Mouse (Mus musculus): Measurements from ENCODE around the gene Ccdc187. TPM values are rescaled to one million over a fixed set of nuclear protein-coding genes. Genes with fewer than 3 reads are reported as not detected.

The Ccdc187 gene
- polyA plus RNA-seq, 1 experiment from 2014 or later = not detected

DNA sequence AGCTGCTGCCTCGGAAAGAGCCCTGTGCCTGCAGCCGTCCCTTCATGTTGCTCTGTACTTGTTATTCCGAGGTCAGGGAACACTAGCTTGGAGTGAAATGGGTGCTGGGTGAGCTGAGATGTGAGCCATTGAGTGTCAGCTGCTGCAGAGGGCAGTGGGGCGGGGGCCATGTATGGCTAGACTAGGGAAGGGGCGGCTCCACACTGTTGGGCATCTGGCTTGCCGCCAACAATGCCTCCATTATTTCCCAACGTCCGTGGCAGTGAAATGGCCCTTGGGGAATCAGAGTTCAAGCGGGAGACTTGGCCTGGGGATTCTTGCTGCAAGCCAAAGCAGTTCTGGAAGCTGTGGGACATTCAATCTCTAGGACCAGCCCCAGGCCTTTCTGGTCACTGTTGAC lies 86.8 kb downstream of the Ccdc187 start:
- H3K36me3 ChIP-seq (ENCODE audit: control insufficient read depth, insufficient read depth, low read length) = peaks cover 17% of the 10 kb centered on the region
- no peak overlapping the region for H3K27ac ChIP-seq (ENCODE audit: low read depth, low read length)
- DNase-seq (ENCODE audit: low spot score) (no peak), ATAC-seq (replicated peaks; ENCODE audit: low FRiP score) (no peak)
- no peaks in the 10 kb centered on the region for H3K9me3 ChIP-seq (ENCODE audit: control insufficient read depth, low read length)
- H3K27me3 ChIP-seq (replicated peaks; ENCODE audit: control insufficient read depth, insufficient read depth, low read length) = peaks cover 55% of the 10 kb centered on the region
- no peak overlapping the region for H3K9ac ChIP-seq (ENCODE audit: low read depth, low read length)
- no peak overlapping the region for H3K4me3 ChIP-seq (ENCODE audit: low read depth, low read length)
- no peaks in the 10 kb centered on the region; the same call in 1 of the 2 replicates for H3K4me1 ChIP-seq (replicated peaks; ENCODE audit: control insufficient read depth, insufficient read depth, low read length)
- WGBS = 18% methylated on average over 9 of the region's 9 CpGs
- no peak overlapping the region for H3K4me2 ChIP-seq

DNA sequence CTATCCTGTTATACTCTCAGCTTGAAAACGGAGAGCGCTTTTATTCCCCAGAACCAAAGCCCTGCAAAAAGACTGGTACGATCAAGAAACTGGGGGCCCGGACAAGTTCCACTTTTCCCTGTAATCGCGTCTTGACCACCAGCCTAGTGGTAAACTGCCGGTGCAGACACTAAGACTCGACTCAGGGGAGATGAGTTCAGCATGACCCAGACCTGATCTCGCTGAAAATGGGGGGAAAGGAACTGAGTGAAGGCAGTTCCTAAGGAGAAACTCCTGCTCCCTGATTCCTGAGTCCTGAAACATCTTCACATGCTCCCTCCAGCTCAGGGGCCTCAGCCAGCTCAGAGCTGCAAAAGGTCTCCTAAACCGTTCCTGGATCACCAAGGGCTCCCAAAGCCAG lies 88.6 kb downstream of the Ccdc187 start:
- peaks cover 73% of the 10 kb centered on the region for H3K27me3 ChIP-seq (replicated peaks; ENCODE audit: control insufficient read depth, insufficient read depth, low read length)
- no peaks in the 10 kb centered on the region for H3K9me3 ChIP-seq (ENCODE audit: control insufficient read depth, low read length)
- no peak overlapping the region for H3K4me2 ChIP-seq
- WGBS = 16% methylated on average over 10 of the region's 10 CpGs
- H3K27ac ChIP-seq (ENCODE audit: low read depth, low read length) = no peak overlapping the region
- DNase-seq (ENCODE audit: low spot score) (no peak), ATAC-seq (replicated peaks; ENCODE audit: low FRiP score) (no peak)
- no peaks in the 10 kb centered on the region; the same call in 1 of the 2 replicates for H3K4me1 ChIP-seq (replicated peaks; ENCODE audit: control insufficient read depth, insufficient read depth, low read length)
- H3K9ac ChIP-seq (ENCODE audit: low read depth, low read length) = no peak overlapping the region
- peaks cover 6% of the 10 kb centered on the region for H3K36me3 ChIP-seq (ENCODE audit: control insufficient read depth, insufficient read depth, low read length)
- no peak overlapping the region for H3K4me3 ChIP-seq (ENCODE audit: low read depth, low read length)

DNA sequence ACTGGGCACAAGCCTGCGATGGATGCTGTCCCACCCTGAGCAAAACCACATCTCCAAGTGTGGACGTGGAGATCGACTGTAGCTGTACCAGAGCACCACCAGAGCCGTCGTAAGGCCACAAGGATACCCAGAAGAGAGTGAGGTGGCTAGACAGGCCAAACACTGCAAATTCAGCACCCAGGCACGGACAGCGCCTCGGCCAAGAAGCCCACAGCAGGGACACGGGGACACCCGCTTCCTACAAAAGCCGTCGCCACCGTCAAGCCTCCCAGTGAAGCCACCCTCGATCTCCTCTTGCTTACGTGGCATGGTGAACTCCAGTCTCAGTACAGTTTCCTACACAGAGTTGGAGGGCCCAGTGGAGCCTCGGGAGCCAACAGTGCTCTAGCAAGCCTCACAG lies 89.2 kb downstream of the Ccdc187 start:
- Histone ChIP-seq H3K9ac (ENCODE audit: low read depth, low read length) (no peak overlapping the region), H3K4me1 (replicated peaks; ENCODE audit: control insufficient read depth, insufficient read depth, low read length) (no peaks in the 10 kb centered on the region; the same call in 1 of the 2 replicates), H3K4me2 (no peak overlapping the region), H3K4me3 (ENCODE audit: low read depth, low read length) (no peak overlapping the region), H3K27ac (ENCODE audit: low read depth, low read length) (no peak overlapping the region), H3K9me3 (ENCODE audit: control insufficient read depth, low read length) (no peaks in the 10 kb centered on the region), H3K36me3 (ENCODE audit: control insufficient read depth, insufficient read depth, low read length) (no peaks in the 10 kb centered on the region), H3K27me3 (replicated peaks; ENCODE audit: control insufficient read depth, insufficient read depth, low read length) (peaks cover 79% of the 10 kb centered on the region)
- ATAC-seq (replicated peaks; ENCODE audit: low FRiP score) (no peak), DNase-seq (ENCODE audit: low spot score) (peak; percentile 66)
- WGBS = 4% methylated on average over 16 of the region's 16 CpGs

DNA sequence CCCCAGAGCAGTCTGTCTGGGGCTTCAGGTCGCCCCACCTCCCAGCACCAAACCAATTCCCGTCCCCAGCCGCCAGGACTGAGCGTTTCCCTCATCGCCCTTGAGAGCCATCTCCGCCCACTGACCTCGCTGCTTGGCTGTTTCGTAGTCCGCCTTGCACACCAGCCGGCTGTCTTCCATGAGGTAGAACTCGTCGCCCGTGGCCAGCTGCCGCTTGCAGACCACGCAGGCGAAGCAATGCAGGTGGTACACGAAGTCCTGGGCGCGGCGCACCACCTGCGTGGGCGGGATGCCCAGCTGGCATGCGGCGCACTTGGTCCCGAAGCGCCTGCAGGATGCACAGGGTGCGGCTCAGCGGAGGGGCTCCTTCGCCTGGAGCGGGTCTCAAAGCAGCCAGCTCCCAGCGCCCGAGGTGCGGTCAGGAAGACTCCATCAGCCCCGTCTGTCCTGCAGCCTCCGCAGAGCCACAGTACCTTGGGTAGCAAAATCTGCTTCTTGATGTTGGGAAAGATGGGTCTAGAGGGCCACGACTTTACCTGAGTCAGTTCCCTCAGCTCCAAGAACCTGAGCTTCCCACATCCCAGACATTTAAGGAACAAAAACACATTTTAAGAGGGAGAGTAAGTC lies 91.4 kb downstream of the Ccdc187 start:
- ATAC-seq (replicated peaks; ENCODE audit: low FRiP score) (no peak), DNase-seq (ENCODE audit: low spot score) (no peak)
- peaks cover 100% of the 10 kb centered on the region for H3K27me3 ChIP-seq (replicated peaks; ENCODE audit: control insufficient read depth, insufficient read depth, low read length)
- H3K27ac ChIP-seq (ENCODE audit: low read depth, low read length) = no peak overlapping the region
- H3K9ac ChIP-seq (ENCODE audit: low read depth, low read length) = no peak overlapping the region
- H3K4me3 ChIP-seq (ENCODE audit: low read depth, low read length) = 0 out of 2 replicates have a peak overlapping the region, but pooled peaks have one; percentile 4
- WGBS = 4% methylated on average over 36 of the region's 36 CpGs
- H3K36me3 ChIP-seq (ENCODE audit: control insufficient read depth, insufficient read depth, low read length) = no peaks in the 10 kb centered on the region
- no peaks in the 10 kb centered on the region for H3K4me1 ChIP-seq (replicated peaks; ENCODE audit: control insufficient read depth, insufficient read depth, low read length)
- no peak overlapping the region for H3K4me2 ChIP-seq
- no peaks in the 10 kb centered on the region for H3K9me3 ChIP-seq (ENCODE audit: control insufficient read depth, low read length)

DNA sequence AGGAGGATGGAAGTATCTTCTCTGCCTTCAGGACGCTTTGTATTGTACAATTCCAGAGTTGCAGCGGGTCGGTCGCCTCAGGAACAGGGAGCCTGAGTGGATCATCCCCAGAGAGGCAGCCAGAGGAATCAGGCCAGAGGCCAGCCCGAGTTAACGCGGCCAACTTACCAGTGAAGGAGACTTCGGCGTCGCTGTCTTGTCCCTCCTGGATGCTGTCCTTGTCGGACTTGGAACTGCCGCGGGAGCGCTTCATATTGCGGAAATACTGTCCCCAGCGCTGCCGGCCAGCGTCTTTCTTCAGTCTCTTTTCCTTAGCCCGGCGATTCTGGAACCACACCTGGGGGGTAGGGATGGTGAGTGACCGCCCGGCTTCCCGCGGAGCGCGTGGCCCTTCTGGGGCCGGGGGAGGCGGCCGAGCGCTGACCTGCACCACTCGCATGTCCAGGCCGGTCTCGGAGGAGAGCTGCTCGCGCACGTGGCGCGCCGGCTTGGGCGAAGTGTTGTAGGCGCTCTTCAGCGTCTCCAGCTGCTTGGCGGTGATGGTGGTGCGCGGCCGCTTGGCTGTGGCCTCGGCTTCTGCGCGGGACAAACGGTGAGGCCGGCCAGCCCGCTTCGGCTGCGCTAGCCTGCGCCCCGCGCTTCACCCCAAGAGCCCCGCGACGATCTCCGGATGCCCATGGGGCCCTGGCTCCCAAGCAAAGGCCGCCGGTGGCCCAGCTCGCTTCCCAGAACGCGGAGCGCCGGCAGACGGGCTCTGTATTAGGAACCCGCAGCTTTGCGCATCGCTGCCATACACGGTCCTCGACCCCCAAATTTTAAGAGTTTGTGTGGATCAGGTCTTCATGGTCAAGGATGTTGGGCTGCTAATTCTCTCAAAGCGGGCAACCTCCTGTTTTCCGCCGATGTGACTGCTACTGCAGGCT lies 92.2 kb downstream of the Ccdc187 start:
- ATAC-seq (replicated peaks; ENCODE audit: low FRiP score) (no peak), DNase-seq (ENCODE audit: low spot score) (no peak)
- H3K36me3 ChIP-seq (ENCODE audit: control insufficient read depth, insufficient read depth, low read length) = no peaks in the 10 kb centered on the region
- no peak overlapping the region for H3K27ac ChIP-seq (ENCODE audit: low read depth, low read length)
- peaks cover 100% of the 10 kb centered on the region for H3K27me3 ChIP-seq (replicated peaks; ENCODE audit: control insufficient read depth, insufficient read depth, low read length)
- no peaks in the 10 kb centered on the region for H3K9me3 ChIP-seq (ENCODE audit: control insufficient read depth, low read length)
- no peak overlapping the region; the same call in 1 of the 2 replicates for H3K4me3 ChIP-seq (ENCODE audit: low read depth, low read length)
- H3K9ac ChIP-seq (ENCODE audit: low read depth, low read length) = no peak overlapping the region
- no peak overlapping the region for H3K4me2 ChIP-seq
- H3K4me1 ChIP-seq (replicated peaks; ENCODE audit: control insufficient read depth, insufficient read depth, low read length) = no peaks in the 10 kb centered on the region
- 2% methylated on average over 77 of the region's 77 CpGs for WGBS

DNA sequence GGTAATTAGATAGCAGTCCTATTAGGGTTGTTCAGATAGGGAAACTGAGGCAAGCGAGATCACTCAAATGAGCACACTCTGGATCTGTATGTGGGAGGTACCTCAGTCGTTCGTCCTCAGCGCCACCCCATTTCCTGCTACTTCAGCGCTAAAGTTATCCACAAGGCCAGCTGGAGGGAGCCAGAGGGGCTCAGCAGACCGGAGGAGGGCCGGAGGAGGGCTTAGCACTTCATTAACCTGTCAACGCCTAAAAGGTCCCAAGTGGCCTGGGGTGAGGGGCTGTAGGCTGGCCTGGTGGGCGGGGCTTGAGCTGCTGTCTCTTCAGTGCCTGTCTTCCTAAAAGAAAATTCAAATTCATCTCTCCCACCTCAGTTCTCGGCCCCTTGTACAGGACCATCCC lies 95.9 kb downstream of the Ccdc187 start:
- no peak overlapping the region for H3K4me2 ChIP-seq
- DNase-seq (ENCODE audit: low spot score) = no peak
- no peaks in the 10 kb centered on the region for H3K36me3 ChIP-seq (ENCODE audit: control insufficient read depth, insufficient read depth, low read length)
- peaks cover 95% of the 10 kb centered on the region for H3K27me3 ChIP-seq (replicated peaks; ENCODE audit: control insufficient read depth, insufficient read depth, low read length)
- no peak overlapping the region for H3K4me3 ChIP-seq (ENCODE audit: low read depth, low read length)
- WGBS = under 1% methylated on average over 10 of the region's 10 CpGs
- no peaks in the 10 kb centered on the region for H3K4me1 ChIP-seq (replicated peaks; ENCODE audit: control insufficient read depth, insufficient read depth, low read length)
- ATAC-seq (replicated peaks; ENCODE audit: low FRiP score) = no peak
- H3K27ac ChIP-seq (ENCODE audit: low read depth, low read length) = no peak overlapping the region
- H3K9ac ChIP-seq (ENCODE audit: low read depth, low read length) = no peak overlapping the region
- no peaks in the 10 kb centered on the region for H3K9me3 ChIP-seq (ENCODE audit: control insufficient read depth, low read length)

DNA sequence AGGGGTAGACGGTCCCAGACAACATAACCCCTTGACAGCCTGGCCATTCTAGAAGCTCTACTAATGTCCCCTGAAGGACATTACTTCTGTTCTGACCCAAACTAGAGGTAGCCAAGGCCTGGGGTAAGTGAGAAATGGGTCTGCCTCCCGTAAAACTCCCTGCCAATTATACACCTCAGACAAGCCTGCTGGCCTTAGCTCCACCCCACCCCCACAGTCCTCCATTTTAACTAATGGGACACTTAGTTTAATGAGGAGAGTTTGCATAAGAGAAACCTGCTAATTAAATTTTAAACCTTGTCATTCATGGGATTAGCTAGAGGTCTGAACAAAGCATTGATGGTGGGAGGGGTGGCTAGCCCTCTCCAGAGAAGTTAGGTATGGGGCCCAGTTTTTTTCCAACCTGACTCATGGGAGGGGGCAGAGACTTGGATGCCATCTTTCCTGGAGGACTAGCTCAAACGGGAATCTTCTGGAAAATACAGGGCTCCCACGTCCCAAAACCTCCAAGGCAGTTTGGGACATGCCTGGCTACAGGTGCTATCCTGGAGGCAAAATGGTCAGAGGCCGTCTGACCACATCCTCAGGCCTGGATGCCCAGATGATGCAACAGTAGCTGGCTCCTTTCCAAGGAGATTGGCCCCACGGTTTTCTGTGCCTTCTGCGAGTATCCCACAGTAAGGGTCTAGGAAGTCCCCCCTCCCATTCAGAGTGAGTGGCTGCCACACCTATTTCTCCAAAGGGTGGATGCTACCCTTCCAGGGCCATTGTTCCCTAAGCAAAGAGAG lies 99.6 kb downstream of the Ccdc187 start:
- Histone ChIP-seq H3K4me2 (no peak overlapping the region), H3K9ac (ENCODE audit: low read depth, low read length) (no peak overlapping the region), H3K36me3 (ENCODE audit: control insufficient read depth, insufficient read depth, low read length) (no peaks in the 10 kb centered on the region), H3K9me3 (ENCODE audit: control insufficient read depth, low read length) (no peaks in the 10 kb centered on the region), H3K4me1 (replicated peaks; ENCODE audit: control insufficient read depth, insufficient read depth, low read length) (no peaks in the 10 kb centered on the region), H3K27ac (ENCODE audit: low read depth, low read length) (no peak overlapping the region), H3K27me3 (replicated peaks; ENCODE audit: control insufficient read depth, insufficient read depth, low read length) (peaks cover 79% of the 10 kb centered on the region), H3K4me3 (ENCODE audit: low read depth, low read length) (no peak overlapping the region)
- no peak for ATAC-seq (replicated peaks; ENCODE audit: low FRiP score)
- WGBS = 33% methylated on average over 7 of the region's 7 CpGs
- DNase-seq (ENCODE audit: low spot score) = no peak

Data from liver, embryonic 11.5 days (tissue).